Mouse (Mus musculus) forebrain, postnatal 0 days (tissue): ENCODE data around the gene Bola2. TPM values are rescaled to one million over a fixed set of nuclear protein-coding genes. Genes with fewer than 3 reads are reported as not detected.

Experiments used
- ATAC-seq: fragments of 200-750 bp; cut with Nextera tagmentation; 2 replicates; pipeline ENCODE4 v1.8.0; 2017; ENCODE audit warnings: mild to moderate bottlenecking, moderate library complexity
- DNase-seq: peaks from one replicate; pipeline ENCODE4 v3.0.0-alpha.2; 2015
- H3K27ac ChIP-seq: fragments of 300-500 bp; sonication (generic); 2 replicates; pipeline ENCODE4 v1.5.1; 2014; ENCODE audit warnings: low read depth, mild to moderate bottlenecking, antibody characterized with exemption, low read length, moderate library complexity, mixed read lengths
- H3K27me3 ChIP-seq: fragments of 300-500 bp; sonication (generic); 2 replicates; pipeline ENCODE4 v1.6.1; 2014; ENCODE audit warnings: mild to moderate bottlenecking, low read length, mixed read lengths; ENCODE audit not compliant: insufficient read depth
- H3K36me3 ChIP-seq: fragments of 300-500 bp; sonication (generic); 2 replicates; pipeline ENCODE4 v1.6.1; 2014; ENCODE audit warnings: mild to moderate bottlenecking, moderate library complexity; ENCODE audit not compliant: insufficient read depth
- H3K4me1 ChIP-seq: fragments of 300-500 bp; sonication (generic); 2 replicates; pipeline ENCODE4 v1.6.1; 2014; ENCODE audit warnings: antibody characterized with exemption; ENCODE audit not compliant: insufficient read depth
- H3K4me2 ChIP-seq: fragments of 300-500 bp; sonication (generic); 2 replicates; pipeline ENCODE4 v1.6.1; 2014; ENCODE audit warnings: low read depth, mild to moderate bottlenecking, moderate library complexity
- H3K4me3 ChIP-seq: fragments of 300-500 bp; sonication (generic); 2 replicates; pipeline ENCODE4 v1.5.1; 2014; ENCODE audit warnings: low read depth, low read length, mixed read lengths
- H3K9ac ChIP-seq: fragments of 300-500 bp; sonication (generic); 2 replicates; pipeline ENCODE4 v1.6.1; 2014; ENCODE audit warnings: mild to moderate bottlenecking
- H3K9me3 ChIP-seq: fragments of 300-500 bp; sonication (generic); 2 replicates; pipeline ENCODE4 v1.6.1; 2016; ENCODE audit warnings: low read length
- CTCF ChIP-seq: sonication (generic); IDR thresholded peaks from 2 replicates; pipeline ENCODE4 v1.5.1; 2016; ENCODE audit warnings: antibody characterized with exemption, control low read depth, low read depth
- WGBS: fragments of 180-500 bp; shearing (Covaris S2); extraction: QIAGEN DNeasy Blood & Tissue Kit; methylation state at CpG from one replicate; pipeline ENCODE4 v1.1.7; 2014; 5-methylcytosine and 5-hydroxymethylcytosine counted together
- polyA plus RNA-seq: library from polyadenylated mRNA; unstranded; fragments of >200 nt; fragmentation: Nextera tagmentation; extraction: Ambion mirVana; gene quantifications from 2 replicates; pipeline ENCODE4 v1.2.1, GENCODE M21; 2015
- total RNA-seq: library from RNA; depleted of rRNA; stranded (reverse); fragments of >200 nt; gene quantifications from 2 replicates; pipeline ENCODE4 v1.2.3, GENCODE M21; 2014; rRNA removed

Bola2 gene
- total and polyA plus RNA-seq, 2 experiments from 2014 or later: 115 to 139 TPM

GRCm38 (mm10) chr7:126740977-126741376 lies 45.8 kb downstream of the Bola2 start:
- Histone ChIP-seq H3K9me3 (no peaks in the 10 kb centered on the region), H3K36me3 (no peaks in the 10 kb centered on the region), H3K4me3 (no peak overlapping the region), H3K9ac (no peak overlapping the region), H3K4me2 (no peak overlapping the region), H3K27me3 (no peaks in the 10 kb centered on the region), H3K4me1 (no peaks in the 10 kb centered on the region), H3K27ac (no peak overlapping the region)
- no peak for DNase-seq
- no peak for ATAC-seq
- 80% methylated on average over 5 of the region's 5 CpGs for WGBS
- no peak for TF ChIP-seq CTCF

GRCm38 (mm10) chr7:126741452-126741851 lies 46.3 kb downstream of the Bola2 start:
- Histone ChIP-seq H3K27me3 (no peaks in the 10 kb centered on the region), H3K27ac (no peak overlapping the region), H3K4me1 (no peaks in the 10 kb centered on the region), H3K4me2 (no peak overlapping the region), H3K9ac (no peak overlapping the region), H3K4me3 (no peak overlapping the region), H3K9me3 (no peaks in the 10 kb centered on the region), H3K36me3 (no peaks in the 10 kb centered on the region)
- DNase-seq (no peak), ATAC-seq (no peak)
- no peak for TF ChIP-seq CTCF
- 91% methylated on average over 5 of the region's 5 CpGs for WGBS

- 90% methylated on average over 13 of the region's 13 CpGs for WGBS
- no peak for DNase-seq
- H3K4me1 ChIP-seq: no peaks in the 10 kb centered on the region
- no peak overlapping the region for H3K4me2 ChIP-seq
- no peak overlapping the region for H3K4me3 ChIP-seq
- ATAC-seq: no peak
- H3K36me3 ChIP-seq: no peaks in the 10 kb centered on the region
- no peak overlapping the region for H3K27ac ChIP-seq
- no peaks in the 10 kb centered on the region for H3K27me3 ChIP-seq
- H3K9me3 ChIP-seq: no peaks in the 10 kb centered on the region
- no peak for TF ChIP-seq CTCF
- H3K9ac ChIP-seq: no peak overlapping the region
Measured at GRCm38 (mm10) chr7:126741964-126742482, 46.8 kb downstream of the Bola2 start.

GRCm38 (mm10) chr7:126746066-126746465 lies 50.9 kb downstream of the Bola2 start:
- Histone ChIP-seq H3K9me3 (no peaks in the 10 kb centered on the region), H3K4me3 (no peak overlapping the region), H3K4me2 (no peak overlapping the region), H3K9ac (no peak overlapping the region), H3K27ac (no peak overlapping the region), H3K27me3 (no peaks in the 10 kb centered on the region), H3K36me3 (no peaks in the 10 kb centered on the region), H3K4me1 (no peaks in the 10 kb centered on the region)
- ATAC-seq (no peak), DNase-seq (no peak)
- WGBS: 90% methylated on average over 12 of the region's 12 CpGs
- TF ChIP-seq CTCF: no peak

GRCm38 (mm10) chr7:126746798-126747197 lies 51.6 kb downstream of the Bola2 start:
- H3K27ac ChIP-seq: no peak overlapping the region
- 47% methylated on average over 6 of the region's 6 CpGs for WGBS
- no peaks in the 10 kb centered on the region for H3K4me1 ChIP-seq
- H3K4me3 ChIP-seq: no peak overlapping the region
- ATAC-seq: no peak
- no peaks in the 10 kb centered on the region for H3K36me3 ChIP-seq
- no peak overlapping the region for H3K9ac ChIP-seq
- H3K9me3 ChIP-seq: no peaks in the 10 kb centered on the region
- DNase-seq: no peak
- H3K27me3 ChIP-seq: no peaks in the 10 kb centered on the region
- no peak for TF ChIP-seq CTCF
- no peak overlapping the region for H3K4me2 ChIP-seq

GRCm38 (mm10) chr7:126748824-126749223 lies 53.6 kb downstream of the Bola2 start:
- Histone ChIP-seq H3K4me2 (no peak overlapping the region), H3K27me3 (no peaks in the 10 kb centered on the region), H3K27ac (no peak overlapping the region), H3K4me3 (no peak overlapping the region), H3K9ac (no peak overlapping the region), H3K9me3 (no peaks in the 10 kb centered on the region), H3K4me1 (no peaks in the 10 kb centered on the region), H3K36me3 (no peaks in the 10 kb centered on the region)
- TF ChIP-seq CTCF: no peak
- DNase-seq (no peak), ATAC-seq (no peak)
- 81% methylated on average over 7 of the region's 7 CpGs for WGBS

Other genes starting within 250 kb of the Bola2 start
- 0.24 and 0.54 TPM in 2 replicates for gene Atp2a1, start 232.3 kb upstream of the Bola2 start, total RNA-seq
- gene Atp2a1, start 232.3 kb upstream of the Bola2 start, polyA plus RNA-seq: 0.10 and 0.45 TPM in 2 replicates
- 31.0 and 35.4 TPM in 2 replicates for gene Sh2b1, start 220.0 kb upstream of the Bola2 start, total RNA-seq
- gene Sh2b1, start 220.0 kb upstream of the Bola2 start, polyA plus RNA-seq: 66.0 and 70.4 TPM in 2 replicates
- 75.9 and 76.5 TPM in 2 replicates for gene Tufm, start 208.0 kb upstream of the Bola2 start, total RNA-seq
- gene Tufm, start 208.0 kb upstream of the Bola2 start, polyA plus RNA-seq: 97.6 and 102 TPM in 2 replicates
- 60.5 and 89.0 TPM in 2 replicates for gene Atxn2l, start 192.0 kb upstream of the Bola2 start, total RNA-seq
- 39.5 and 56.8 TPM in 2 replicates for gene Atxn2l, start 192.0 kb upstream of the Bola2 start, polyA plus RNA-seq
- 113 and 137 TPM in 2 replicates for gene Eif3c, start 129.0 kb upstream of the Bola2 start, total RNA-seq
- gene Eif3c, start 129.0 kb upstream of the Bola2 start, polyA plus RNA-seq: 200 and 205 TPM in 2 replicates
- 0.08 and 0.33 TPM in 2 replicates for gene Apobr, start 110.5 kb upstream of the Bola2 start, total RNA-seq
- gene Apobr, start 110.5 kb upstream of the Bola2 start, polyA plus RNA-seq: 0.16 and 0.39 TPM in 2 replicates
- 26.9 and 29.0 TPM in 2 replicates for gene Cln3, start 109.6 kb upstream of the Bola2 start, total RNA-seq
- gene Cln3, start 109.6 kb upstream of the Bola2 start, polyA plus RNA-seq: 22.1 and 23.8 TPM in 2 replicates
- not detected in 2 replicates for gene Il27, start 100.5 kb upstream of the Bola2 start, total RNA-seq
- gene Il27, start 100.5 kb upstream of the Bola2 start, polyA plus RNA-seq: not detected in 2 replicates
- gene Nupr1, start 64.5 kb upstream of the Bola2 start, total RNA-seq: 4.8 and 7.3 TPM in 2 replicates
- 15.5 and 18.0 TPM in 2 replicates for gene Nupr1, start 64.5 kb upstream of the Bola2 start, polyA plus RNA-seq
- gene Sgf29, start 46.1 kb upstream of the Bola2 start, total RNA-seq: 22.8 and 37.1 TPM in 2 replicates
- 59.6 and 62.3 TPM in 2 replicates for gene Sgf29, start 46.1 kb upstream of the Bola2 start, polyA plus RNA-seq
- gene Sult1a1, start 19.0 kb upstream of the Bola2 start, total RNA-seq: 15.8 and 22.8 TPM in 2 replicates
- 15.4 and 16.0 TPM in 2 replicates for gene Sult1a1, start 19.0 kb upstream of the Bola2 start, polyA plus RNA-seq
- 15.8 and 17.9 TPM in 2 replicates for gene Slx1b, start 383 bp downstream of the Bola2 start, total RNA-seq
- gene Slx1b, start 383 bp downstream of the Bola2 start, polyA plus RNA-seq: 7.5 and 10.1 TPM in 2 replicates
- 121 and 169 TPM in 2 replicates for gene Coro1a, start 12.4 kb downstream of the Bola2 start, total RNA-seq
- 118 and 146 TPM in 2 replicates for gene Coro1a, start 12.4 kb downstream of the Bola2 start, polyA plus RNA-seq
- 108 and 131 TPM in 2 replicates for gene Mapk3, start 64.2 kb downstream of the Bola2 start, total RNA-seq
- 118 and 133 TPM in 2 replicates for gene Mapk3, start 64.2 kb downstream of the Bola2 start, polyA plus RNA-seq
- 1.2 and 2.5 TPM in 2 replicates for gene Gdpd3, start 70.9 kb downstream of the Bola2 start, total RNA-seq
- gene Gdpd3, start 70.9 kb downstream of the Bola2 start, polyA plus RNA-seq: 0.93 and 0.97 TPM in 2 replicates
- 162 and 237 TPM in 2 replicates for gene Ypel3, start 81.6 kb downstream of the Bola2 start, total RNA-seq
- 223 and 250 TPM in 2 replicates for gene Ypel3, start 81.6 kb downstream of the Bola2 start, polyA plus RNA-seq
- 0.31 and 0.38 TPM in 2 replicates for gene Tbx6, start 86.1 kb downstream of the Bola2 start, total RNA-seq
- gene Tbx6, start 86.1 kb downstream of the Bola2 start, polyA plus RNA-seq: 0.10 and 0.11 TPM in 2 replicates
- 114 and 119 TPM in 2 replicates for gene Ppp4c, start 97.1 kb downstream of the Bola2 start, total RNA-seq
- 161 and 172 TPM in 2 replicates for gene Ppp4c, start 97.1 kb downstream of the Bola2 start, polyA plus RNA-seq
- 33.2 and 34.4 TPM in 2 replicates for gene Fam57b, start 102.3 kb downstream of the Bola2 start, total RNA-seq
- 39.0 and 42.6 TPM in 2 replicates for gene Fam57b, start 102.3 kb downstream of the Bola2 start, polyA plus RNA-seq
- not detected in 2 replicates for gene 4930451I11Rik, start 136.2 kb downstream of the Bola2 start, total RNA-seq
- gene 4930451I11Rik, start 136.2 kb downstream of the Bola2 start, polyA plus RNA-seq: 0.62 TPM in 1 of 2 replicates, not detected in the other
- 35.7 and 148 TPM in 2 replicates for gene Doc2a, start 152.0 kb downstream of the Bola2 start, total RNA-seq
- 31.5 and 32.5 TPM in 2 replicates for gene Doc2a, start 152.0 kb downstream of the Bola2 start, polyA plus RNA-seq
- gene Hirip3, start 166.6 kb downstream of the Bola2 start, total RNA-seq: 11.7 and 21.3 TPM in 2 replicates
- gene Hirip3, start 166.6 kb downstream of the Bola2 start, polyA plus RNA-seq: 9.9 and 19.5 TPM in 2 replicates
- gene Ino80e, start 167.0 kb downstream of the Bola2 start, total RNA-seq: 62.8 and 69.9 TPM in 2 replicates
- gene Ino80e, start 167.0 kb downstream of the Bola2 start, polyA plus RNA-seq: 102 and 107 TPM in 2 replicates
- 100 and 110 TPM in 2 replicates for gene Taok2, start 189.3 kb downstream of the Bola2 start, total RNA-seq
- gene Taok2, start 189.3 kb downstream of the Bola2 start, polyA plus RNA-seq: 30.5 and 42.6 TPM in 2 replicates
- 22.8 and 23.8 TPM in 2 replicates for gene Tmem219, start 227.5 kb downstream of the Bola2 start, total RNA-seq
- gene Tmem219, start 227.5 kb downstream of the Bola2 start, polyA plus RNA-seq: 44.7 and 45.4 TPM in 2 replicates
- gene Kctd13, start 233.5 kb downstream of the Bola2 start, total RNA-seq: 140 and 142 TPM in 2 replicates
- gene Kctd13, start 233.5 kb downstream of the Bola2 start, polyA plus RNA-seq: 218 and 222 TPM in 2 replicates